Mouse (Mus musculus): ENCODE measurements around the gene Tmem56. TPM values are rescaled to one million over a fixed set of nuclear protein-coding genes. Genes with fewer than 3 reads are reported as not detected.

The Tmem56 gene
- total and polyA plus RNA-seq, 3 experiments: 0.32 to 0.39 TPM; not detected in 1

DNA sequence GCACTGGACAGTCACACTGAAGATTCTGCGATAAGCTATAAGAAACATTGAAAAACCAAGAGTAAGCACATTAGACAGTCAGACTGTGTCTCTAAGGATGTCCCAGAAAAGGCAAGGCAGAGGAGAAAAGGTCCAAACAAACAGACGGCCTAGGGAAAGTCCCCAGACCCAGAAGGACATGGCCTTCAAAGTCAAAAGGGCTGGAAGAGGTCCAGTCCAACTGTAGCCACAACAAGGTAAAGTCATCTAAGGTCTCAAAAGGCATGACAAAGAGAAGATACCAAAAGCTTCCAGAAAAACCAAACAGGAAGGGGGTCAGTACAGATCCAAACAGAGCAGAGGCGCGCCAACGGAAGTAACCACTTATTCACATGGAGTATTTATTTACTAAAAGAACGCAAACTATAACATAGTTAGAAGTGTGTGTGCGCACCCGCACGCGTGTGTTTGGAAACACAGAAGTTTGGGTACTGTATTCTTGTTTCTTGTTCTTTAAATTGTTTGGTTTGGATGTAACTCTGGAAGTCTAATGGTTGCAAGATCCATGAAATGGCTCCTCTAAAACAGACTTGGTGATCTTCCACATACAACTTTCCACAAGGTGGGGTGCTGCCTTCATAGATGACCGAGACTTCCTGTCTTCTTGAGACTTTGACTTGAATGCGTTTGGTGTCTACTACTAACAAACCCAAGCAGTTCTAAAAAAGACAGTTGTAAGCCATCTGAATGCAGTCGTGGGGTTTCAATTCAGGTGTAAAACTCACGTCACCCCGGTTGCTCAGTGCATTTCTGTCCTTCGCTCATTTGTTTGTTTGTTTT is 27.2 kb upstream of the Tmem56 start:
- H3K36me3 ChIP-seq (ENCODE audit: control insufficient read depth in 1 of 2, insufficient read depth in 2 of 2, low read length in 2 of 2): no peaks in the 10 kb centered on the region
- no peak overlapping the region for H3K4me3 ChIP-seq (ENCODE audit: control insufficient read depth in 1 of 2, insufficient read depth in 1 of 2, low read depth in 2 of 2, low read length in 2 of 2)
- no peaks in the 10 kb centered on the region for H3K27me3 ChIP-seq (ENCODE audit: control insufficient read depth in 1 of 2, insufficient read depth in 2 of 2, low read length in 2 of 2)
- no peak overlapping the region for H3K9ac ChIP-seq (ENCODE audit: control insufficient read depth, low read depth, low read length, poor library complexity, severe bottlenecking)
- no peak for DNase-seq (ENCODE audit: low read depth, low spot score)
- H3K27ac ChIP-seq (ENCODE audit: control insufficient read depth, low read depth, low read length): no peak overlapping the region
- TF ChIP-seq ZKSCAN1 (IDR thresholded peaks at IDR 0.05; ENCODE audit: low read depth, low read length) (no peak), MXI1 (IDR thresholded peaks at IDR 0.05; ENCODE audit: low read depth, low read length) (no peak), GABPA (IDR thresholded peaks at IDR 0.05; ENCODE audit: low read depth, low read length) (no peak), SMC3 (IDR thresholded peaks at IDR 0.05; ENCODE audit: low read depth, low read length) (peak; percentile 18; the same call in 1 of the 2 replicates), JUND (IDR thresholded peaks at IDR 0.05; ENCODE audit: low read depth, low read length) (no peak), TAL1 (IDR thresholded peaks at IDR 0.05; ENCODE audit: low read length) (no peak), RAD21 (IDR thresholded peaks at IDR 0.05; ENCODE audit: low read depth, low read length) (peak; percentile 1; the same call in 1 of the 2 replicates), RCOR1 (IDR thresholded peaks at IDR 0.05; ENCODE audit: low read depth, low read length) (no peak), TCF12 (IDR thresholded peaks at IDR 0.05; ENCODE audit: low read depth, low read length) (no peak), TBP (IDR thresholded peaks at IDR 0.05; ENCODE audit: low read depth, low read length) (no peak), CHD2 (IDR thresholded peaks at IDR 0.05; ENCODE audit: low read length) (no peak), USF1 (IDR thresholded peaks at IDR 0.05; ENCODE audit: low read depth, low read length) (no peak), POLR2AphosphoS2 (IDR thresholded peaks at IDR 0.05; ENCODE audit: low read length) (no peak)
- H3K79me2 ChIP-seq (ENCODE audit: control insufficient read depth, insufficient read depth, low read length, poor library complexity): no peaks in the 10 kb centered on the region
- no peaks in the 10 kb centered on the region; a peak in 1 of 4 replicates for H3K4me1 ChIP-seq (ENCODE audit: control insufficient read depth in 1 of 2, insufficient read depth in 2 of 2, low read length in 2 of 2)
- H3K9me3 ChIP-seq (replicated peaks; ENCODE audit: insufficient read depth, low read length): no peaks in the 10 kb centered on the region

DNA sequence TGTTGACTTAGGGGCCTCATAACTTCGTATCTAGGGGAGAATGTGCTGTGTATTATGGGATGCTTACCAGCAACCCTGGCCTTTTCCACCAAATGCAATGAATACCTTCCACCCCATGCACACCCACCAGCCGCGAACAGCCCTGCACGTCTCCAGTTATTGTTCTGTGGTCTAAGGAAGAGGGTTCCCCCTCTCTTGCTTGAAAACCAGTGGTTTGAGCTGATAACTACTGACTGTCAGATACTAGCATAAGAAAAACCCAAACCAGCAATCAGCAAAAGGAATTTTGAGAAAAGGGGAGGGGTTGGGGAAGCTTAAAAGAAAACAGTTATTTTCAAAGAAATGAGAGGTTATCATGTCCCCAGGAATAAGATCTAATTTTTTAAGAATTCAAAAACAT is 26.5 kb upstream of the Tmem56 start:
- TF ChIP-seq MXI1 (IDR thresholded peaks at IDR 0.05; ENCODE audit: low read depth, low read length): no peak
- Histone ChIP-seq H3K9me3 (replicated peaks; ENCODE audit: insufficient read depth, low read length) (no peaks in the 10 kb centered on the region), H3K27ac (ENCODE audit: control insufficient read depth, low read depth, low read length) (no peak overlapping the region), H3K4me1 (ENCODE audit: control insufficient read depth in 1 of 2, insufficient read depth in 2 of 2, low read length in 2 of 2) (no peaks in the 10 kb centered on the region; a peak in 1 of 4 replicates), H3K36me3 (ENCODE audit: control insufficient read depth in 1 of 2, insufficient read depth in 2 of 2, low read length in 2 of 2) (no peaks in the 10 kb centered on the region), H3K9ac (ENCODE audit: control insufficient read depth, low read depth, low read length, poor library complexity, severe bottlenecking) (no peak overlapping the region), H3K79me2 (ENCODE audit: control insufficient read depth, insufficient read depth, low read length, poor library complexity) (no peaks in the 10 kb centered on the region), H3K27me3 (ENCODE audit: control insufficient read depth in 1 of 2, insufficient read depth in 2 of 2, low read length in 2 of 2) (no peaks in the 10 kb centered on the region), H3K4me3 (ENCODE audit: control insufficient read depth in 1 of 2, insufficient read depth in 1 of 2, low read depth in 2 of 2, low read length in 2 of 2) (no peak overlapping the region)
- peak; percentile 18 for DNase-seq (ENCODE audit: low read depth, low spot score)

DNA sequence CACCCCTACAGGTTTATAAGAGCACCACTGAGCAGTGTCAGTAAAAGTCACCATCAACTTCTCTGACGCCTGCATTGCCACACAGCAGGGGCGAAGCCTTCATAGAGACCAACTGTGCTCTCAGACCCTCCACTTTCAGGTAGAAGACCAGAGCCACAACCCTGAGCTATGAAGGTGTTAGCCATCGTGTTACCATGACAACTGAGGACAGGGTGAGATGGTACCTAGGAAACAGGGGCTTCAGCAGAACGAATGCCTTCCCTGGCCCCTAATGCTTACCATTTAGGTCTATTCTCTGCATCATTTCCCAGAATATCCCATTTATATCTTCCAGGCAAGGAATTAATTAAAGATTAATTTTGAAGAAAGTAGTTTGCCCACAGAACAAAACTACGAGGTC is 26.0 kb upstream of the Tmem56 start:
- no peaks in the 10 kb centered on the region; a peak in 1 of 4 replicates for H3K4me1 ChIP-seq (ENCODE audit: control insufficient read depth in 1 of 2, insufficient read depth in 2 of 2, low read length in 2 of 2)
- no peaks in the 10 kb centered on the region for H3K79me2 ChIP-seq (ENCODE audit: control insufficient read depth, insufficient read depth, low read length, poor library complexity)
- H3K9me3 ChIP-seq (replicated peaks; ENCODE audit: insufficient read depth, low read length): no peaks in the 10 kb centered on the region
- no peaks in the 10 kb centered on the region for H3K36me3 ChIP-seq (ENCODE audit: control insufficient read depth in 1 of 2, insufficient read depth in 2 of 2, low read length in 2 of 2)
- no peak overlapping the region for H3K4me3 ChIP-seq (ENCODE audit: control insufficient read depth in 1 of 2, insufficient read depth in 1 of 2, low read depth in 2 of 2, low read length in 2 of 2)
- no peak for DNase-seq (ENCODE audit: low read depth, low spot score)
- H3K27ac ChIP-seq (ENCODE audit: control insufficient read depth, low read depth, low read length): no peak overlapping the region
- H3K27me3 ChIP-seq (ENCODE audit: control insufficient read depth in 1 of 2, insufficient read depth in 2 of 2, low read length in 2 of 2): no peaks in the 10 kb centered on the region
- H3K9ac ChIP-seq (ENCODE audit: control insufficient read depth, low read depth, low read length, poor library complexity, severe bottlenecking): no peak overlapping the region
- no peak for TF ChIP-seq BHLHE40 (IDR thresholded peaks at IDR 0.05; ENCODE audit: borderline replicate concordance, low read depth, low read length)
- no peak for TF ChIP-seq HCFC1 (IDR thresholded peaks at IDR 0.05; ENCODE audit: low read depth, low read length)
- TF ChIP-seq ETS1 (IDR thresholded peaks at IDR 0.05; ENCODE audit: low read depth, low read length): no peak
- TF ChIP-seq MAZ (IDR thresholded peaks at IDR 0.05; ENCODE audit: low read depth, low read length): no peak
- TF ChIP-seq RAD21 (IDR thresholded peaks at IDR 0.05; ENCODE audit: low read depth, low read length): no peak
- TF ChIP-seq MEF2A (IDR thresholded peaks at IDR 0.05; ENCODE audit: extremely low read depth, insufficient replicate concordance, low read depth, low read length, poor library complexity, severe bottlenecking): no peak
- TF ChIP-seq ZC3H11A (IDR thresholded peaks at IDR 0.05; ENCODE audit: low read depth, low read length): no peak
- no peak for TF ChIP-seq CHD2 (IDR thresholded peaks at IDR 0.05; ENCODE audit: low read length)
- TF ChIP-seq MAFK (IDR thresholded peaks at IDR 0.05; ENCODE audit: borderline replicate concordance, low read depth, low read length): no peak
- no peak for TF ChIP-seq NRF1 (IDR thresholded peaks at IDR 0.05; ENCODE audit: insufficient read depth, low read depth, low read length, poor library complexity, severe bottlenecking)
